Mouse (Mus musculus) CH12.LX (cell line): ENCODE measurements around the gene Map4k4. TPM values are rescaled to one million over a fixed set of nuclear protein-coding genes. Genes with fewer than 3 reads are reported as not detected.

Experiments used
- DNase-seq: peaks from one replicate; pipeline ENCODE4 v3.0.0-alpha.2; 2013; ENCODE audit errors: extremely low read depth
- H3K27ac ChIP-seq: 2 replicates; pipeline ENCODE4 v1.5.1; 2012; ENCODE audit warnings: low read depth, mild to moderate bottlenecking, control low read depth, moderate library complexity; ENCODE audit not compliant: insufficient read depth
- H3K27me3 ChIP-seq: replicated peaks from 2 replicates; pipeline ENCODE3; 2012; ENCODE audit warnings: inconsistent platforms
- H3K36me3 ChIP-seq, 2 experiments: replicated peaks in 1 of 2; 2 replicates each; pipeline versions ENCODE3 to v1.6.1; 2012; ENCODE audit warnings: inconsistent platforms in 1 of 2, low read length in 1 of 2, mild to moderate bottlenecking in 1 of 2, mixed read lengths in 1 of 2, moderate library complexity in 1 of 2; ENCODE audit not compliant: control insufficient read depth in 1 of 2, insufficient read depth in 1 of 2
- H3K4me1 ChIP-seq, 2 experiments: 2 replicates each; pipeline ENCODE4 v1.6.1; 2012; ENCODE audit warnings: inconsistent platforms in 1 of 2, moderate library complexity in 1 of 2; ENCODE audit not compliant: insufficient read depth in 2 of 2, control insufficient read depth in 1 of 2
- H3K4me2 ChIP-seq: 2 replicates; pipeline ENCODE4 v1.6.1; 2012; ENCODE audit warnings: low read depth, mild to moderate bottlenecking, control low read depth; ENCODE audit not compliant: poor library complexity, insufficient read depth, severe bottlenecking
- H3K4me3 ChIP-seq, 3 experiments: fragments of 150-350 bp in 1 of 3; sonication (generic) in 1 of 3; replicated peaks in 1 of 3; 2 replicates each; pipeline versions ENCODE3 to v1.5.1; 2011 to 2012; ENCODE audit warnings: low read depth in 2 of 3, low read length in 2 of 3, mild to moderate bottlenecking in 2 of 3, moderate library complexity in 2 of 3, control low read depth in 1 of 3, improper control_type of control experiment in 1 of 3, inconsistent platforms in 1 of 3, mixed read lengths in 1 of 3; ENCODE audit not compliant: poor library complexity in 1 of 3
- H3K79me2 ChIP-seq: replicated peaks from 2 replicates; pipeline ENCODE4 v1.6.1; 2012; ENCODE audit warnings: mild to moderate bottlenecking, moderate library complexity; ENCODE audit not compliant: control insufficient read depth, poor library complexity, insufficient read depth, severe bottlenecking; ENCODE audit errors: extremely low read depth
- H3K9ac ChIP-seq: 2 replicates; pipeline ENCODE4 v1.6.1; 2012; ENCODE audit warnings: low read depth, mild to moderate bottlenecking, control low read depth, moderate library complexity; ENCODE audit not compliant: insufficient read depth
- H3K9me3 ChIP-seq: replicated peaks from 2 replicates; pipeline ENCODE3; 2012; ENCODE audit warnings: low read length, inconsistent platforms, mixed read lengths
- BHLHE40 ChIP-seq: IDR thresholded peaks from 2 replicates; pipeline ENCODE4 v1.6.1; 2011; ENCODE audit warnings: mild to moderate bottlenecking, low read depth, low read length, improper control_type of control experiment
- CTCF ChIP-seq, 2 experiments: IDR thresholded peaks in 1 of 2; conservative IDR thresholded peaks in 1 of 2; 2 replicates each; pipeline ENCODE4 v1.5.1; 2011 to 2012; ENCODE audit warnings: low read depth in 2 of 2, low read length in 2 of 2, improper control_type of control experiment in 1 of 2, inconsistent platforms in 1 of 2, mild to moderate bottlenecking in 1 of 2, moderate library complexity in 1 of 2
- E2F4 ChIP-seq: IDR thresholded peaks from 2 replicates; pipeline ENCODE4 v1.6.1; 2011; ENCODE audit warnings: low read depth, low read length, improper control_type of control experiment; ENCODE audit not compliant: insufficient replicate concordance
- ELF1 ChIP-seq: IDR thresholded peaks from 2 replicates; pipeline ENCODE4 v1.6.1; 2014; ENCODE audit warnings: low read depth, mild to moderate bottlenecking, inconsistent platforms, low read length, improper control_type of control experiment
- ETS1 ChIP-seq: conservative IDR thresholded peaks from 2 replicates; pipeline ENCODE4 v1.6.1; 2012; ENCODE audit warnings: low read depth, mild to moderate bottlenecking, inconsistent platforms, low read length, improper control_type of control experiment, moderate library complexity
- HCFC1 ChIP-seq: IDR thresholded peaks from 2 replicates; pipeline ENCODE4 v1.6.1; 2012; ENCODE audit warnings: low read depth, mild to moderate bottlenecking, inconsistent platforms, low read length, improper control_type of control experiment
- JUND ChIP-seq: conservative IDR thresholded peaks from 2 replicates; pipeline ENCODE4 v1.6.1; 2011; ENCODE audit warnings: low read depth, low read length, improper control_type of control experiment
- MAX ChIP-seq: IDR thresholded peaks from 2 replicates; pipeline ENCODE4 v1.6.1; 2011; ENCODE audit warnings: low read length, improper control_type of control experiment
- MXI1 ChIP-seq: IDR thresholded peaks from 2 replicates; pipeline ENCODE4 v1.6.1; 2011; ENCODE audit warnings: mild to moderate bottlenecking, low read depth, low read length, improper control_type of control experiment
- NELFE ChIP-seq: IDR thresholded peaks from 2 replicates; pipeline ENCODE4 v1.6.1; 2011; ENCODE audit warnings: low read depth, low read length, improper control_type of control experiment
- POLR2A ChIP-seq: IDR thresholded peaks from 2 replicates; pipeline ENCODE4 v1.6.1; 2011; ENCODE audit warnings: low read depth, mild to moderate bottlenecking, improper control_type of control experiment, low read length
- POLR2AphosphoS2 ChIP-seq: IDR thresholded peaks from 2 replicates; pipeline ENCODE4 v1.6.1; 2011; ENCODE audit warnings: low read depth, low read length, improper control_type of control experiment
- RCOR1 ChIP-seq: conservative IDR thresholded peaks from 2 replicates; pipeline ENCODE4 v1.6.1; 2012; ENCODE audit warnings: low read depth, mild to moderate bottlenecking, inconsistent platforms, low read length, improper control_type of control experiment
- SMC3 ChIP-seq: IDR thresholded peaks from 2 replicates; pipeline ENCODE4 v1.6.1; 2011; ENCODE audit warnings: low read depth, low read length, improper control_type of control experiment
- TBP ChIP-seq: conservative IDR thresholded peaks from 2 replicates; pipeline ENCODE4 v1.6.1; 2011; ENCODE audit warnings: low read depth, low read length, improper control_type of control experiment
- TCF12 ChIP-seq: IDR thresholded peaks from 2 replicates; pipeline ENCODE4 v1.6.1; 2014; ENCODE audit warnings: low read depth, mild to moderate bottlenecking, inconsistent platforms, low read length, improper control_type of control experiment
- USF1 ChIP-seq: IDR thresholded peaks from 2 replicates; pipeline ENCODE4 v1.6.1; 2014; ENCODE audit warnings: low read depth, mild to moderate bottlenecking, inconsistent platforms, low read length, improper control_type of control experiment
- ZKSCAN1 ChIP-seq: IDR thresholded peaks from 2 replicates; pipeline ENCODE4 v1.6.1; 2012; ENCODE audit warnings: low read depth, inconsistent platforms, low read length, improper control_type of control experiment, borderline replicate concordance
- ZMIZ1 ChIP-seq: IDR thresholded peaks from 2 replicates; pipeline ENCODE4 v1.6.1; 2012; ENCODE audit warnings: low read depth, mild to moderate bottlenecking, inconsistent platforms, low read length, improper control_type of control experiment
- dilution Hi-C: fragments of 300-500 bp; cut with MboI; formaldehyde crosslinking; loops from 2 replicates; pipeline ENCODE4 v1.14.3; 2020; ENCODE audit warnings: low sequenced_read_pairs; ENCODE audit not compliant: extremely low pct_unique_long_range_greater_than_20kb, extremely low pct_ligation_motif_present
- in situ Hi-C: fragments of 300-500 bp; cut with MboI; formaldehyde crosslinking; loops from 3 replicates; pipeline ENCODE4 v1.14.3; 2019; ENCODE audit warnings: low sequenced_read_pairs, low pct_ligation_motif_present, low pct_unique_long_range_greater_than_20kb, mixed read lengths
- polyA plus RNA-seq: library from polyadenylated mRNA; unstranded; fragments of >175 nt; gene quantifications from 2 replicates; pipeline ENCODE4 v1.2.1, GENCODE M21; 2012; ENCODE audit warnings: low read depth; ENCODE audit not compliant: insufficient read length
- total RNA-seq, 2 experiments: library from RNA; depleted of rRNA; stranded (reverse); fragments of 300-350 nt in 1 of 2; fragments of >200 nt in 1 of 2; gene quantifications; 2 replicates each; pipeline ENCODE4 v1.2.3; 2012 to 2014

The Map4k4 gene
- total and polyA plus RNA-seq, 3 experiments: 21.8 to 46.3 (median 41.0) TPM

DNA sequence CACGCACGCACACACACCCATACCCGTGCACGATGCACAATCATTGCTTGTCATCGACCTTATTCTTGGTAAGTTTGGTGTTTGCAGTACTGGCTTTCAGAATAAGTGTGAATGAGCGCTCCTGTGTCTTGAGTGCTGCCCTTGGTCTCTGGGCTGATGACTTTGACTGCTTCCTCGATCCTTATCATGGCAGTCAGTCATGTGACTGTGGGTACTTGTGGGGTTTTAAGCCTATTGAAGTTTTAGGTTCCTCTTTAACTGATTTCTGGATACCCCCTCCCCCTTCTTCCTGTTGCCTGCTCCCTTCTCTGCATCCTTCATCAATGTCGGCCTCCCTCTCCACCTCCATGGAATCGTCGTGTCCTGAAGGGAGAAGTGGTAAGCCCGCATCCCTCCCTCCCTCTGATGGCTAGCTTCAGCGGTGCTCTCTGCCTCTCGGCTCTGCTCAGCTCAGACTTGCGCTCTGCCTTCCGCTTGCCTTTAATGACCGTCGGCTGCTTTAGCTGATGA is 107.3 kb downstream of the Map4k4 start:
- no peak for TF ChIP-seq MXI1
- no peak for TF ChIP-seq CTCF (conservative IDR thresholded peaks at IDR 0.05 in 1 of 2, IDR thresholded peaks at IDR 0.05 in 1 of 2; ENCODE audit: low read depth in 2 of 2, low read length in 2 of 2)
- no peak for TF ChIP-seq HCFC1
- TF ChIP-seq, all 38 proteins: peak for 0

DNA sequence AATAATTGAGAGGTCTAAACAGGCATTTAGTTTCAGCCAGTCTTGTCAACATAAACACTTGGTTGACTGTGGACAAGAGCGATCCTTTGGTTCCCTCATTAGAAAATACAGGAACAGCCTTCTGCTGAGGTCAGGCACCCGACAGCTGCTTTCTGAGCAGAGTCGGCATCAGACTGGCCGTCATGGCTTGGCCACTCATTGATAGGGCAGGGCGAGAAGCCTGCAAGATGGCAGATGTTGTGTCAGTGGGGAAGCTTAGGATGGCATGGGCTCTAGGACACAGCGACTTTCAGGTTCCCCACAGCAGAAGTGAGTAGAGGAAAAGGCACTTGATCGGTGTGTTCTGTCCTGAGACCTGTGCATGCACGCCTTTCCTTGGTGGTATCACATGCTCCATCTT is 112.0 kb downstream of the Map4k4 start:
- DNase-seq: no peak
- peaks cover 69 to 91% of the 10 kb centered on the region in 2 experiments for H3K36me3 ChIP-seq
- TF ChIP-seq POLR2AphosphoS2: no peak
- TF ChIP-seq RCOR1: no peak
- TF ChIP-seq ZKSCAN1: no peak
- no peak for TF ChIP-seq TBP
- TF ChIP-seq ZMIZ1: no peak
- TF ChIP-seq, all 38 proteins: peak for 0
- dilution Hi-C loops (no loop called here), in situ Hi-C loops (loop anchor here (25.0 kb wide), 2 partner anchors 225 to 525 kb away; partner anchors contain the start of gene Il1r1)
- Histone ChIP-seq H3K4me2 (no peak overlapping the region), H3K9me3 (no peaks in the 10 kb centered on the region), H3K79me2 (no peaks in the 10 kb centered on the region), H3K4me1 (peaks cover 0 to 16% of the 10 kb centered on the region in 2 experiments; a peak in 2 of 4 replicates), H3K9ac (no peak overlapping the region), H3K27me3 (no peaks in the 10 kb centered on the region), H3K27ac (no peak overlapping the region), H3K4me3 (no peak overlapping the region)

More for the DNA sequence above, 107.3 kb downstream of the Map4k4 start:
- H3K4me1 ChIP-seq: peaks cover 0 to 19% of the 10 kb centered on the region in 2 experiments; a peak in 3 of 4 replicates
- H3K79me2 ChIP-seq: no peaks in the 10 kb centered on the region
- H3K9me3 ChIP-seq: no peaks in the 10 kb centered on the region
- no peak overlapping the region for H3K9ac ChIP-seq
- DNase-seq: no peak
- no peak overlapping the region for H3K27ac ChIP-seq
- no peaks in the 10 kb centered on the region for H3K27me3 ChIP-seq
- no peak overlapping the region for H3K4me3 ChIP-seq
- H3K36me3 ChIP-seq: peaks cover 64 to 92% of the 10 kb centered on the region in 2 experiments
- no peak overlapping the region for H3K4me2 ChIP-seq
- in situ Hi-C loops: loop anchor here (25.0 kb wide), 2 partner anchors 229 to 529 kb away; partner anchors contain the start of gene Il1r1
- dilution Hi-C loops: no loop called here

DNA sequence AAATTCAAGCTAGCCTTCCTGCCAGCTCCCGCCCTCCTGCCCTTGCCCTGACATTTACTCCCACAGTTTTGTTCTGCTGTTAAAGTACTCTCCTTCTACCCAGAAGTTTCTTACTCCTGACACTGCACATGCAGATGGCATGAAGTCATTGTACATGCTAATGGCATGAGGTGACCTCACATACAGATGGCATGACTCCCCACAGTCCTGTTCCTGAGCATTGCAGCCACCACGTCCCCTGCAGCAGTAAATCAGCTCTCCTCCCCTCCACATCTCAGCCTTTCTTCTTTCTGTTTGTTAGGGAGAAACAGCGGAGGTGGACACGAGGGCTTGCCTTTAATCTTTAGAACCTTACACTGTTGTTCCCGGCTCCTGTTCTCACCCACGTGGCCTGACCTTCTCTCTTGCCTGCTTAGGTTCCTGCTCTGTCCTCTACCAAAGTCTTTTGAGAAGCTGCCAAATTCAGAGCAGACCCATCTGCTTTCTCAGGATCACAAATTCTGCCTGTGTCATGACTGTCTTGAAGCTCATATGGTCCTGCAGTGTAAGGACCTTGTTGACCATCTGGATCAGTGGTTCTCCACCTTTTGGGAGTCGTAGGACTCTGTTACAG is 114.5 kb downstream of the Map4k4 start:
- Histone ChIP-seq H3K9me3 (no peaks in the 10 kb centered on the region), H3K79me2 (no peaks in the 10 kb centered on the region), H3K27me3 (no peaks in the 10 kb centered on the region), H3K4me2 (no peak overlapping the region), H3K36me3 (peaks cover 58 to 91% of the 10 kb centered on the region in 2 experiments)
- dilution Hi-C loops: no loop called here
- TF ChIP-seq BHLHE40 (no peak), POLR2A (no peak), TBP (no peak), MAX (no peak), ELF1 (no peak), NELFE (no peak), RCOR1 (no peak), SMC3 (no peak), TCF12 (no peak), ETS1 (no peak), E2F4 (no peak), USF1 (no peak), JUND (no peak)
- TF ChIP-seq, all 38 proteins: peak for 0
- Histone ChIP-seq H3K4me3 (no peak overlapping the region), H3K27ac (no peak overlapping the region), H3K9ac (no peak overlapping the region), H3K4me1 (no peaks in the 10 kb centered on the region)
- in situ Hi-C loops: loop anchor here (25.0 kb wide), 2 partner anchors 222 to 522 kb away; partner anchors contain the start of gene Il1r1
- no peak for DNase-seq
